Comparison of ENCODE assay signal across 13 mouse cellular contexts in the genomic region with DNA sequence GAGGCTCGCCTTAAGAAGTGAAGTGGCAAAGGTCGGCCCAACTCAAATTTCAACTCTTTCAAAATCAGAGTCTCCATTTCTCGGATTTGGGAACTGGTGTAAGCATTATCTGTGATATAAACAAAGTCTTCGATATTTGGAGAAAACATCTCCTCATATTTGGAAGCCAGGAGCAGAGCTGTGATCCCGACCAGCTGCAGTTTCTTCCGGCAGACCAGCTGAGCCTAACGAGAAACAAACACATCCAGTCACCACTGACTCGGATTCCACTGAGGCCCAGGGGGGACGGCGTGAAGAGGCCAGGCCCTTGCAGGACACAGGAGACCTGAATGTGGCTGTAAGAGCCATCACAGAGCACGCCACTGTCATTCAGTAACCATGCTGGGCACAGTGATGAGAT.
"Had no signal": no experiment of that assay in that cellular context is flagged by ENCODE, and none has a peak within 500 bp of the region (broad histone marks: within the 10 kb centered on the region; RNA-seq: fewer than 3 reads in every experiment).

No protein-coding gene starts in this region.

- H3K9ac ChIP-seq: kidney, embryonic 15.5 days; limb, embryonic 15.5 days; liver, embryonic 13.5 days; liver, postnatal 0 days; midbrain, embryonic 13.5 days had no signal

- ATAC-seq: hindbrain, embryonic 16.5 days; inflammation-experienced regulatory T-cells, adult 6 months; liver, postnatal 0 days; midbrain, embryonic 13.5 days had no signal

- H3K27me3 ChIP-seq: kidney, embryonic 15.5 days; limb, embryonic 15.5 days; liver, embryonic 13.5 days; midbrain, embryonic 13.5 days had no signal

- H3K27ac ChIP-seq: kidney, embryonic 15.5 days; limb, embryonic 15.5 days; liver, embryonic 13.5 days; midbrain, embryonic 13.5 days had no signal

- H3K4me3 ChIP-seq: kidney, embryonic 15.5 days; limb, embryonic 15.5 days; liver, embryonic 13.5 days; midbrain, embryonic 13.5 days had no signal

- H3K4me1 ChIP-seq: kidney, embryonic 15.5 days; limb, embryonic 15.5 days; liver, embryonic 13.5 days; midbrain, embryonic 13.5 days had no signal

- H3K9me3 ChIP-seq: kidney, embryonic 15.5 days; limb, embryonic 15.5 days; liver, embryonic 13.5 days; midbrain, embryonic 13.5 days had no signal

- H3K4me2 ChIP-seq: kidney, embryonic 15.5 days; limb, embryonic 15.5 days; liver, embryonic 13.5 days; midbrain, embryonic 13.5 days had no signal

- DNase-seq: kidney, adult 2 months; kidney, postnatal 25 days; layer of hippocampus, adult 9-11 months; layer of hippocampus, postnatal 36 days; liver, embryonic 13.5 days; liver, postnatal 0 days; right cerebral cortex, postnatal 14 days; thymus, postnatal 36 days had no signal
